9 mouse cellular contexts compared by ENCODE assay signal in genomic region chr4:100187563-100188200, GRCm38 (mm10).
A peak's percentile ranks its signal among the peaks of the same experiment; 100 is the strongest.
DNase-seq lines count a peak whose midpoint lies in the region; ATAC-seq and TF ChIP-seq lines count a peak whose summit lies in the region.
"Had no signal": no experiment of that assay in that cellular context is flagged by ENCODE, and none has a peak within 500 bp of the region (broad histone marks: within the 10 kb centered on the region; RNA-seq: fewer than 3 reads in every experiment).

No protein-coding gene starts in this region.

- H3K27ac ChIP-seq in gastrocnemius, adult 2 months: peak overlapping the region; percentile 35
- H3K27ac ChIP-seq in midbrain, embryonic 11.5 days (ENCODE audit: low read depth, low read length): no peak overlapping the region
- no peak overlapping the region for H3K27ac ChIP-seq in midbrain, embryonic 16.5 days (ENCODE audit: low read length)
- H3K27ac ChIP-seq in intestine, embryonic 16.5 days (ENCODE audit: low read length): peak overlapping the region; percentile 53
- peak overlapping the region; percentile 9; the same call in 1 of the 2 replicates for H3K27ac ChIP-seq in small intestine, adult 2 months (ENCODE audit: insufficient read depth, low read depth, low read length)
- no peak overlapping the region for H3K27ac ChIP-seq in midbrain, embryonic 15.5 days

- WGBS in midbrain, embryonic 11.5 days: 61% methylated on average over 6 of the region's 6 CpGs
- whole genome bisulfite sequencing in midbrain, embryonic 16.5 days: 60% methylated on average over 6 of the region's 6 CpGs
- 32% methylated on average over 6 of the region's 6 CpGs for WGBS in intestine, embryonic 16.5 days
- 23% methylated on average over 6 of the region's 6 CpGs for WGBS in small intestine, adult 2 months
- WGBS in midbrain, embryonic 15.5 days: 53% methylated on average over 6 of the region's 6 CpGs

- H3K36me3 ChIP-seq in midbrain, embryonic 11.5 days (ENCODE audit: control insufficient read depth, insufficient read depth, low read length): no peaks in the 10 kb centered on the region
- no peaks in the 10 kb centered on the region for H3K36me3 ChIP-seq in midbrain, embryonic 16.5 days (ENCODE audit: control insufficient read depth, insufficient read depth, low read length)
- no peaks in the 10 kb centered on the region for H3K36me3 ChIP-seq in intestine, embryonic 16.5 days (ENCODE audit: control insufficient read depth, insufficient read depth, low read length)
- no peaks in the 10 kb centered on the region for H3K36me3 ChIP-seq in small intestine, adult 2 months (ENCODE audit: control insufficient read depth, insufficient read depth, low read length)
- H3K36me3 ChIP-seq in midbrain, embryonic 15.5 days (replicated peaks): no peaks in the 10 kb centered on the region

- H3K4me1 ChIP-seq in midbrain, embryonic 11.5 days (ENCODE audit: control insufficient read depth, insufficient read depth, low read length): no peaks in the 10 kb centered on the region
- no peaks in the 10 kb centered on the region for H3K4me1 ChIP-seq in midbrain, embryonic 16.5 days (ENCODE audit: control insufficient read depth, insufficient read depth, low read length)
- H3K4me1 ChIP-seq in intestine, embryonic 16.5 days (ENCODE audit: control insufficient read depth, insufficient read depth, low read length): peaks cover 15% of the 10 kb centered on the region
- peaks cover 7% of the 10 kb centered on the region; the same call in 1 of the 2 replicates for H3K4me1 ChIP-seq in small intestine, adult 2 months (ENCODE audit: control insufficient read depth, insufficient read depth, insufficient read length, low read length)
- 0 out of 2 replicates have a peak, but pooled peaks cover 3% of the 10 kb centered on the region for H3K4me1 ChIP-seq in midbrain, embryonic 15.5 days
- H3K4me1 ChIP-seq: megakaryocyte, embryonic 14.5 days had no signal

- no peak overlapping the region for H3K4me2 ChIP-seq in midbrain, embryonic 11.5 days
- H3K4me2 ChIP-seq in midbrain, embryonic 16.5 days (ENCODE audit: low read length): no peak overlapping the region
- 0 out of 2 replicates have a peak overlapping the region, but pooled peaks have one; percentile 28 for H3K4me2 ChIP-seq in intestine, embryonic 16.5 days (ENCODE audit: low read depth, low read length)
- no peak overlapping the region for H3K4me2 ChIP-seq in midbrain, embryonic 15.5 days

- no peak for DNase-seq in gastrocnemius, adult 2 months
- DNase-seq in gastrocnemius, postnatal 25 days: no peak
- DNase-seq in midbrain, embryonic 11.5 days (ENCODE audit: low spot score, missing footprints): peak; percentile 73

- H3K9ac ChIP-seq in midbrain, embryonic 11.5 days (ENCODE audit: low read length): no peak overlapping the region
- no peak overlapping the region for H3K9ac ChIP-seq in midbrain, embryonic 16.5 days (ENCODE audit: low read depth, low read length)
- 0 out of 2 replicates have a peak overlapping the region, but pooled peaks have one; percentile 11 for H3K9ac ChIP-seq in intestine, embryonic 16.5 days (ENCODE audit: low read depth, low read length)
- no peak overlapping the region for H3K9ac ChIP-seq in midbrain, embryonic 15.5 days

- H3K9me3 ChIP-seq in midbrain, embryonic 11.5 days (ENCODE audit: control insufficient read depth, low read length): no peaks in the 10 kb centered on the region
- H3K9me3 ChIP-seq in midbrain, embryonic 16.5 days (replicated peaks; ENCODE audit: control insufficient read depth, low read length, poor library complexity, severe bottlenecking): 0 out of 2 replicates have a peak, but pooled peaks cover 3% of the 10 kb centered on the region
- no peaks in the 10 kb centered on the region for H3K9me3 ChIP-seq in intestine, embryonic 16.5 days (ENCODE audit: control insufficient read depth, low read length)
- no peaks in the 10 kb centered on the region for H3K9me3 ChIP-seq in midbrain, embryonic 15.5 days

- TF ChIP-seq POLR2A in small intestine, adult 2 months (IDR thresholded peaks at IDR 0.05; ENCODE audit: low read depth, low read length): no peak

- H3K4me3 ChIP-seq in gastrocnemius, adult 2 months: no peak overlapping the region
- H3K4me3 ChIP-seq in midbrain, embryonic 11.5 days (ENCODE audit: low read depth, low read length): no peak overlapping the region
- no peak overlapping the region for H3K4me3 ChIP-seq in midbrain, embryonic 16.5 days (ENCODE audit: low read depth, low read length)
- H3K4me3 ChIP-seq in intestine, embryonic 16.5 days (ENCODE audit: low read length): no peak overlapping the region
- no peak overlapping the region for H3K4me3 ChIP-seq in small intestine, adult 2 months (ENCODE audit: low read depth, low read length)
- H3K4me3 ChIP-seq in midbrain, embryonic 15.5 days: no peak overlapping the region
- H3K4me3 ChIP-seq: megakaryocyte, embryonic 14.5 days had no signal

- TF ChIP-seq CTCF in gastrocnemius, adult 2 months (IDR thresholded peaks at IDR 0.05): no peak
- TF ChIP-seq CTCF in small intestine, adult 2 months (IDR thresholded peaks at IDR 0.05; ENCODE audit: extremely low read depth, insufficient read length, insufficient replicate concordance, low read depth, low read length): no peak

- no peak for ATAC-seq in midbrain, embryonic 11.5 days (ENCODE audit: low FRiP score)
- no peak for ATAC-seq in midbrain, embryonic 16.5 days
- peak; percentile 90 for ATAC-seq in intestine, embryonic 16.5 days
- no peak for ATAC-seq in megakaryocyte progenitor cell, adult 5-6 weeks (replicated peaks; ENCODE audit: poor library complexity)
- ATAC-seq in midbrain, embryonic 15.5 days (replicated peaks): no peak

- H3K27me3 ChIP-seq in midbrain, embryonic 11.5 days (ENCODE audit: control insufficient read depth, insufficient read depth, low read length): no peaks in the 10 kb centered on the region
- no peaks in the 10 kb centered on the region for H3K27me3 ChIP-seq in midbrain, embryonic 16.5 days (ENCODE audit: control insufficient read depth, insufficient read depth, low read depth, low read length)
- no peaks in the 10 kb centered on the region for H3K27me3 ChIP-seq in intestine, embryonic 16.5 days (replicated peaks; ENCODE audit: control insufficient read depth, insufficient read depth, low read length)
- H3K27me3 ChIP-seq in small intestine, adult 2 months (ENCODE audit: control insufficient read depth, insufficient read depth, low read length): no peaks in the 10 kb centered on the region
- H3K27me3 ChIP-seq in midbrain, embryonic 15.5 days (replicated peaks): no peaks in the 10 kb centered on the region
- H3K27me3 ChIP-seq: megakaryocyte, embryonic 14.5 days had no signal

- intact Hi-C loops in gastrocnemius, adult 2 months (cut with DNase I): no loop called here

Comparison
In these comparisons a context has a peak if more than half of its experiments do, and no peak if none do; other contexts are left out.
1. H3K27ac ChIP-seq: peak in gastrocnemius, adult 2 months (single experiment), intestine, embryonic 16.5 days (single experiment) and small intestine, adult 2 months (single experiment); none in midbrain, embryonic 11.5 days (single experiment), midbrain, embryonic 16.5 days (single experiment) and midbrain, embryonic 15.5 days (single experiment).